Mouse (Mus musculus): Measurements from ENCODE around the gene M1ap.

GRCm38 (mm10) chr6:82916459-82916858, 30.2 kb upstream of the M1ap start:
- no peak for TF ChIP-seq CTCF (IDR thresholded peaks at IDR 0.05)
- TF ChIP-seq POLR2A (IDR thresholded peaks at IDR 0.05; ENCODE audit: insufficient read depth, low read depth, low read length) = no peak
- no peak for TF ChIP-seq EP300 (IDR thresholded peaks at IDR 0.05; ENCODE audit: insufficient read depth, low read depth, low read length)
